ENCODE assay signal across 9 mouse cellular contexts in genomic region chr2:19156176-19156575, GRCm38 (mm10). TPM values are rescaled to one million over a fixed set of nuclear protein-coding genes. Genes with fewer than 3 reads are reported as not detected.
DNase-seq lines count a peak whose midpoint lies in the region; TF ChIP-seq lines count a peak whose summit lies in the region.
"Had no signal": no experiment of that assay in that cellular context is flagged by ENCODE, and none has a peak within 500 bp of the region (broad histone marks: within the 10 kb centered on the region; RNA-seq: fewer than 3 reads in every experiment).

No protein-coding gene starts in this region.

- WGBS in lung, adult 2 months, result 69% methylated on average over 4 of the region's 4 CpGs
- WGBS in limb, embryonic 10.5 days, result 73% methylated on average over 4 of the region's 4 CpGs

- no peaks in the 10 kb centered on the region for H3K36me3 ChIP-seq in limb, embryonic 10.5 days
- H3K36me3 ChIP-seq: heart, embryonic 13.5 days had no signal

- DNase-seq in cerebellum, adult 9-10 months, result peak; percentile 27
- no peak for DNase-seq in cerebellum, postnatal 36 days
- no peak for DNase-seq in lung, adult 2 months
- DNase-seq in lung, postnatal 25 days (ENCODE audit: low spot score), result no peak
- peak; percentile 30 for DNase-seq in retina, postnatal 1 day
- no peak for DNase-seq in ovary, postnatal 10 days (ENCODE audit: low spot score)
- DNase-seq in limb, embryonic 10.5 days (ENCODE audit: low spot score), result no peak

- 0 out of 2 replicates have a peak, but pooled peaks cover 6% of the 10 kb centered on the region for H3K27me3 ChIP-seq in limb, embryonic 10.5 days (ENCODE audit: low read depth, poor library complexity, severe bottlenecking)
- H3K27me3 ChIP-seq: heart, embryonic 13.5 days had no signal

- H3K27ac ChIP-seq in cortical plate, adult 2 months (ENCODE audit: insufficient read depth, low read length), result no peak overlapping the region
- no peak overlapping the region for H3K27ac ChIP-seq in limb, embryonic 10.5 days
- H3K27ac ChIP-seq: heart, embryonic 13.5 days had no signal

- H3K4me1 ChIP-seq in lung, adult 2 months (ENCODE audit: control insufficient read depth, insufficient read depth, low read length), result no peaks in the 10 kb centered on the region
- no peaks in the 10 kb centered on the region for H3K4me1 ChIP-seq in cortical plate, adult 2 months (ENCODE audit: control insufficient read depth, insufficient read depth, low read length)
- H3K4me1 ChIP-seq in limb, embryonic 10.5 days, result peaks cover 2% of the 10 kb centered on the region; the same call in 1 of the 2 replicates

- TF ChIP-seq CTCF in lung, adult 2 months (IDR thresholded peaks at IDR 0.05; ENCODE audit: insufficient read depth, low read length), result peak; percentile 52
- peak; percentile 32; the same call in 1 of the 2 replicates for TF ChIP-seq CTCF in cortical plate, adult 2 months (IDR thresholded peaks at IDR 0.05; ENCODE audit: extremely low read depth, insufficient read depth, low read length)

- TF ChIP-seq POLR2A in lung, adult 2 months (IDR thresholded peaks at IDR 0.05; ENCODE audit: borderline replicate concordance, extremely low read depth, low read depth, low read length), result no peak
- TF ChIP-seq POLR2A in cortical plate, adult 2 months (IDR thresholded peaks at IDR 0.05; ENCODE audit: extremely low read depth, insufficient read depth, low read length), result no peak

- H3K9me3 ChIP-seq in limb, embryonic 10.5 days (replicated peaks), result no peaks in the 10 kb centered on the region
- H3K9me3 ChIP-seq: heart, embryonic 13.5 days had no signal

- no peak overlapping the region for H3K4me3 ChIP-seq in lung, adult 2 months (replicated peaks; ENCODE audit: extremely low read depth, low read depth, low read length)
- H3K4me3 ChIP-seq in cortical plate, adult 2 months (ENCODE audit: insufficient read depth, low read length), result no peak overlapping the region
- H3K4me3 ChIP-seq in limb, embryonic 10.5 days, result no peak overlapping the region
- H3K4me3 ChIP-seq: heart, embryonic 13.5 days had no signal

RNA-seq across cellular contexts. Expression of gene Armc3, which starts 42.9 kb away (rescaled TPM):
- polyA plus RNA-seq in lung, adult 2 months (2012; rRNA removed), result 1.0 TPM in 2 replicates
- polyA plus RNA-seq in cortical plate, adult 2 months (2012; rRNA removed), result 0.25 TPM in 2 replicates
- 0.08 and 0.10 TPM in 2 replicates for polyA plus RNA-seq in limb, embryonic 10.5 days (2016; fragmentation: Nextera tagmentation; extraction: Ambion mirVana)

Comparison
In these comparisons a context has a peak if more than half of its experiments do, and no peak if none do; other contexts are left out.
1. DNase-seq: peak in cerebellum, adult 9-10 months (single experiment) and retina, postnatal 1 day (single experiment); none in cerebellum, postnatal 36 days (0 of 2), lung, adult 2 months (single experiment), lung, postnatal 25 days (single experiment), ovary, postnatal 10 days (single experiment) and limb, embryonic 10.5 days (single experiment).